In the genomic region with DNA sequence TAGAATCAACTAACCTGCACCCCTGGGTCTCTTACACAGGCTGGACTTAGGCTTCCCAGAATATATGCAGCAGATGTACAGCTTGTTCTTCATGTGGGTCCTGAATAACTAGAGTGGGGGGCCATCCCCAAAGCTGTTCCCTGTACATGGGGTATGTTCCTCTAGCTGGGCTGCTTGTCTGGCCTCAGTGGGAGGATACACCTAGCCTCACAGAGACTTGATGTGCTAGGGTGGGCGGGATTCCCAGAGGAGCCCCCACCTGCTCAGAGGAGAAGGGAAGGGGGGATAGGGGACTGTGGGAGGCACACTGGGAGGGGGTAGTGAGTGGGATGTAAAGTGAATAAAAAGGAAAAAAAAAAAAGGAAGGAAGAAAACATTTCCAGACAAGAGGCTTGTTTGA, we compare ENCODE assay signal across 17 mouse cellular contexts.
"Had no signal": no experiment of that assay in that cellular context is flagged by ENCODE, and none has a peak within 500 bp of the region (broad histone marks: within the 10 kb centered on the region; RNA-seq: fewer than 3 reads in every experiment).

No protein-coding gene starts in this region.

- ATAC-seq: midbrain, embryonic 16.5 days had no signal

- DNase-seq: lung, adult 18-20 months; lung, embryonic 14.5 days; lung, postnatal 10 days; lung, postnatal 4 days; midbrain, embryonic 14.5 days; retina, postnatal 1 day; right cerebral cortex, adult 18-20 months; right cerebral cortex, postnatal 25 days; right cerebral cortex, postnatal 4 days; spleen, adult 18-20 months; thymus, adult 18-20 months; thymus, postnatal 14 days; thymus, postnatal 36 days had no signal

- H3K27ac ChIP-seq: midbrain, embryonic 12.5 days had no signal

- H3K4me3 ChIP-seq: midbrain, embryonic 10.5 days; midbrain, embryonic 12.5 days; myocyte had no signal

- H3K9ac ChIP-seq: lung, embryonic 14.5 days; midbrain, embryonic 12.5 days had no signal

- H3K4me2 ChIP-seq: lung, embryonic 14.5 days; midbrain, embryonic 12.5 days had no signal

- H3K9me3 ChIP-seq: midbrain, embryonic 10.5 days; midbrain, embryonic 12.5 days had no signal
